8 mouse cellular contexts compared by ENCODE assay signal in genomic region chr5:108313065-108313860, GRCm38 (mm10). TPM values are rescaled to one million over a fixed set of nuclear protein-coding genes. Genes with fewer than 3 reads are reported as not detected.
DNase-seq lines count a peak whose midpoint lies in the region; ATAC-seq and TF ChIP-seq lines count a peak whose summit lies in the region.

No protein-coding gene starts in this region.

- WGBS in cerebellum, adult 2 months = 5% methylated on average over 16 of the region's 16 CpGs
- WGBS in forebrain, embryonic 14.5 days = 7% methylated on average over 16 of the region's 16 CpGs
- 5% methylated on average over 16 of the region's 16 CpGs for whole genome bisulfite sequencing in liver, embryonic 12.5 days (ENCODE audit: insufficient replicate concordance)
- 6% methylated on average over 16 of the region's 16 CpGs for WGBS in stomach, embryonic 16.5 days

- H3K9me3 ChIP-seq in forebrain, embryonic 14.5 days (replicated peaks; ENCODE audit: control insufficient read depth, low read length) = no peaks in the 10 kb centered on the region
- H3K9me3 ChIP-seq in liver, embryonic 12.5 days (replicated peaks) = no peaks in the 10 kb centered on the region
- no peaks in the 10 kb centered on the region for H3K9me3 ChIP-seq in stomach, embryonic 16.5 days (replicated peaks; ENCODE audit: control insufficient read depth, low read length)

- peaks cover 8% of the 10 kb centered on the region for H3K79me2 ChIP-seq in C2C12 (ENCODE audit: control insufficient read depth, insufficient read depth)

- H3K9ac ChIP-seq in forebrain, embryonic 14.5 days (ENCODE audit: low read length) = peak overlapping the region; percentile 85
- peak overlapping the region; percentile 93 for H3K9ac ChIP-seq in liver, embryonic 12.5 days
- H3K9ac ChIP-seq in stomach, embryonic 16.5 days (ENCODE audit: low read length) = peak overlapping the region; percentile 96

- no peaks in the 10 kb centered on the region for H3K79me3 ChIP-seq in C2C12 (ENCODE audit: low read depth)

- peak overlapping the region; percentile 88 for H3K4me3 ChIP-seq in cerebellum, adult 2 months (replicated peaks; ENCODE audit: insufficient read depth, low read depth, low read length)
- peak overlapping the region; percentile 75 for H3K4me3 ChIP-seq in C2C12 (ENCODE audit: insufficient read depth, poor library complexity, severe bottlenecking)
- H3K4me3 ChIP-seq in forebrain, embryonic 14.5 days (ENCODE audit: low read depth, low read length) = peak overlapping the region; percentile 73
- H3K4me3 ChIP-seq in liver, embryonic 12.5 days = peak overlapping the region; percentile 92
- H3K4me3 ChIP-seq in stomach, embryonic 16.5 days (replicated peaks; ENCODE audit: low read length) = peak overlapping the region; percentile 73

- no peak for TF ChIP-seq POLR2A in cerebellum, adult 2 months (IDR thresholded peaks at IDR 0.05; ENCODE audit: borderline replicate concordance, insufficient read depth, low read length)

- H3K4me1 ChIP-seq in cerebellum, adult 2 months (ENCODE audit: control insufficient read depth, insufficient read depth, low read length) = peaks cover 3% of the 10 kb centered on the region; the same call in 1 of the 2 replicates
- peaks cover 5% of the 10 kb centered on the region for H3K4me1 ChIP-seq in forebrain, embryonic 14.5 days (ENCODE audit: control insufficient read depth, insufficient read depth, low read length)
- peaks cover 13% of the 10 kb centered on the region for H3K4me1 ChIP-seq in liver, embryonic 12.5 days
- peaks cover 6% of the 10 kb centered on the region for H3K4me1 ChIP-seq in stomach, embryonic 16.5 days (ENCODE audit: control insufficient read depth, insufficient read depth, low read length)

- DNase-seq in cerebellum, adult 2 months = no peak
- DNase-seq in cerebellum, adult 11-12 months = no peak
- no peak for DNase-seq in forebrain, embryonic 14.5 days (ENCODE audit: low spot score)
- no peak for DNase-seq in frontal cortex, postnatal 10 days (ENCODE audit: low spot score in 2 of 2)

- no peak for TF ChIP-seq CTCF in cerebellum, adult 2 months (IDR thresholded peaks at IDR 0.05; ENCODE audit: borderline replicate concordance, insufficient read depth, low read depth, low read length)
- TF ChIP-seq CTCF in C2C12 (IDR thresholded peaks at IDR 0.05; ENCODE audit: control insufficient read depth, insufficient read depth, insufficient read length) = no peak

- ATAC-seq in forebrain, embryonic 14.5 days = no peak
- ATAC-seq in liver, embryonic 12.5 days = peak; percentile 71
- 0 out of 2 replicates have a peak, but pooled peaks have one; percentile 9 for ATAC-seq in stomach, embryonic 16.5 days (ENCODE audit: insufficient read depth, low FRiP score)
- no peak for ATAC-seq in cerebellum, adult (ENCODE audit: insufficient number of reproducible peaks, low FRiP score, low TSS enrichment)

- no peaks in the 10 kb centered on the region for H3K27me3 ChIP-seq in cerebellum, adult 2 months (ENCODE audit: control insufficient read depth, insufficient read depth, low read length)
- no peaks in the 10 kb centered on the region for H3K27me3 ChIP-seq in C2C12 (ENCODE audit: control insufficient read depth, insufficient read depth, insufficient read length)
- no peaks in the 10 kb centered on the region for H3K27me3 ChIP-seq in forebrain, embryonic 14.5 days (replicated peaks; ENCODE audit: control insufficient read depth, insufficient read depth, low read length)
- H3K27me3 ChIP-seq in liver, embryonic 12.5 days (replicated peaks) = no peaks in the 10 kb centered on the region
- no peaks in the 10 kb centered on the region for H3K27me3 ChIP-seq in stomach, embryonic 16.5 days (ENCODE audit: control insufficient read depth, insufficient read depth, low read length)

- no peaks in the 10 kb centered on the region for H3K36me3 ChIP-seq in C2C12 (ENCODE audit: control insufficient read depth, insufficient read depth)
- peaks cover 8% of the 10 kb centered on the region; the same call in 1 of the 2 replicates for H3K36me3 ChIP-seq in forebrain, embryonic 14.5 days (ENCODE audit: control insufficient read depth, insufficient read depth, low read length)
- H3K36me3 ChIP-seq in liver, embryonic 12.5 days = peaks cover 12% of the 10 kb centered on the region; the same call in 1 of the 2 replicates
- H3K36me3 ChIP-seq in stomach, embryonic 16.5 days (ENCODE audit: control insufficient read depth, insufficient read depth, low read length) = no peaks in the 10 kb centered on the region

- H3K27ac ChIP-seq in cerebellum, adult 2 months (ENCODE audit: insufficient read depth, low read length) = peak overlapping the region; percentile 76; the same call in 1 of the 2 replicates
- H3K27ac ChIP-seq in forebrain, embryonic 14.5 days (ENCODE audit: low read depth, low read length) = 0 out of 2 replicates have a peak overlapping the region, but pooled peaks have one; percentile 79
- peak overlapping the region; percentile 88 for H3K27ac ChIP-seq in liver, embryonic 12.5 days
- peak overlapping the region; percentile 37; the same call in 1 of the 2 replicates for H3K27ac ChIP-seq in stomach, embryonic 16.5 days (ENCODE audit: low read length)

- peak overlapping the region; percentile 85 for H3ac ChIP-seq in C2C12 (ENCODE audit: control insufficient read depth, insufficient read length, low read depth)

- peak overlapping the region; percentile 85 for H3K4me2 ChIP-seq in forebrain, embryonic 14.5 days (ENCODE audit: low read length)
- H3K4me2 ChIP-seq in liver, embryonic 12.5 days = peak overlapping the region; percentile 85
- peak overlapping the region; percentile 93 for H3K4me2 ChIP-seq in stomach, embryonic 16.5 days (ENCODE audit: low read depth, low read length)

TF ChIP-seq in C2C12, 6 proteins besides CTCF, POLR2A, EP300 and RAD21:
- no peak for TF ChIP-seq MYOD1 (IDR thresholded peaks at IDR 0.05; ENCODE audit: control insufficient read depth, insufficient read length, low read depth)
- no peak for TF ChIP-seq MYOG (IDR thresholded peaks at IDR 0.05; ENCODE audit: control insufficient read depth, extremely low read depth, insufficient read length)
- no peak for TF ChIP-seq MAX (IDR thresholded peaks at IDR 0.05)
- no peak for TF ChIP-seq CEBPB (IDR thresholded peaks at IDR 0.05; ENCODE audit: low read depth)
- no peak for TF ChIP-seq USF1 (IDR thresholded peaks at IDR 0.05; ENCODE audit: low read depth)

RNA-seq across cellular contexts. Expression of gene Pigg, which starts 0.9 kb away (rescaled TPM):
- polyA plus RNA-seq in cerebellum, adult 2 months (2012; rRNA removed) = 8.9 and 9.3 TPM in 2 replicates
- 1.8 TPM for polyA plus RNA-seq in C2C12 (2012; fragmentation: generic; extraction: Trizol)
- 2.3 and 2.5 TPM in 2 replicates for polyA plus RNA-seq in forebrain, embryonic 14.5 days (2014; fragmentation: Nextera tagmentation; extraction: Ambion mirVana)
- polyA plus RNA-seq in liver, embryonic 12.5 days (2016; fragmentation: Nextera tagmentation; extraction: Ambion mirVana) = 5.6 and 6.0 TPM in 2 replicates
- polyA plus RNA-seq in stomach, embryonic 16.5 days (2015; fragmentation: Nextera tagmentation; extraction: Ambion mirVana) = 8.0 and 8.8 TPM in 2 replicates

RNA-seq across cellular contexts. Expression of gene Dr1, which starts 44.6 kb away (rescaled TPM):
- polyA plus RNA-seq in cerebellum, adult 2 months (2012; rRNA removed) = 25.7 and 27.3 TPM in 2 replicates
- 13.0 TPM for polyA plus RNA-seq in C2C12 (2012; fragmentation: generic; extraction: Trizol)
- polyA plus RNA-seq in forebrain, embryonic 14.5 days (2014; fragmentation: Nextera tagmentation; extraction: Ambion mirVana) = 45.4 and 54.1 TPM in 2 replicates
- polyA plus RNA-seq in liver, embryonic 12.5 days (2016; fragmentation: Nextera tagmentation; extraction: Ambion mirVana) = 39.6 and 39.7 TPM in 2 replicates
- polyA plus RNA-seq in stomach, embryonic 16.5 days (2015; fragmentation: Nextera tagmentation; extraction: Ambion mirVana) = 43.3 and 43.9 TPM in 2 replicates

RNA-seq across cellular contexts. Expression of gene Gm42517, which starts 54.5 kb away (rescaled TPM):
- polyA plus RNA-seq in cerebellum, adult 2 months (2012; rRNA removed) = 12.5 and 13.9 TPM in 2 replicates
- polyA plus RNA-seq in C2C12 (2012; fragmentation: generic; extraction: Trizol) = 1.1 TPM
- polyA plus RNA-seq in forebrain, embryonic 14.5 days (2014; fragmentation: Nextera tagmentation; extraction: Ambion mirVana) = 0.75 and 1.1 TPM in 2 replicates
- polyA plus RNA-seq in liver, embryonic 12.5 days (2016; fragmentation: Nextera tagmentation; extraction: Ambion mirVana) = 0.07 TPM in 1 of 2 replicates, not detected in the other
- 0.12 TPM in 1 of 2 replicates, not detected in the other for polyA plus RNA-seq in stomach, embryonic 16.5 days (2015; fragmentation: Nextera tagmentation; extraction: Ambion mirVana)

Comparison
In these comparisons a context has a peak if more than half of its experiments do, and no peak if none do; other contexts are left out.
1. H3K27ac ChIP-seq: peak in every context shown above with its lines; median percentile 88 in liver, embryonic 12.5 days; 79 in forebrain, embryonic 14.5 days; 76 in cerebellum, adult 2 months; 37 in stomach, embryonic 16.5 days.
2. ATAC-seq: peak in liver, embryonic 12.5 days (single experiment) and stomach, embryonic 16.5 days (single experiment); none in forebrain, embryonic 14.5 days (single experiment) and cerebellum, adult (single experiment).
3. Peak in every context shown above with its lines, with median percentiles within 50 percentile points of each other: H3K4me3 ChIP-seq, H3K4me2 ChIP-seq and H3K9ac ChIP-seq.